Mouse (Mus musculus): ENCODE data around the gene Gm5591.
A peak's percentile ranks its signal among the peaks of the same experiment; 100 is the strongest.
"Not testable (repeated sequence)": the region's sequence is repeated elsewhere in the genome, so short reads cannot be mapped to it uniquely, and the experiment has no call there.

Gene Gm5591

DNA sequence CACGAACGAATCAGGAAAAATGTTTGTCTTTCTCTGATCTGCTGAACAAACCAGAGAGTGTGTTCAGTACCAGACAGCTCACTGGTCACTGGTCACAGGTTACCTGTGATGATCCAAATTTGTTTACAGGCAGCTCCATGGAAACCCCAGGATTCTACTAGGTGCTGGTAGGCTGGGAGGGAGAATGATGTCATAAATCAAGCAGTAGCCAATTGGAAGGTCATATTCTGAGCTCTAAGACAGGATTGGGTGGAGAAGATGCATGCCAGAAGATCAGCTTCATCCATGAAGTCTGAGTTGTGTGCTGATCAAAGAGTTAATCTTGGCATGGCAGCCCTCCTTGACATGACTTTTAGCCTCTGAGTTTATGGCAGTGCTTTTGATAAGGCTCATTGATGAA is at the start of gene Gm5591:
Gm5591 (minus strand) TSS at position 101 of the 400 bp plus-strand sequence.
- DNase-seq (ENCODE audit: low spot score in 2 of 2): not testable (repeated sequence)

GRCm38 (mm10) chr7:38488468-38488867 is 39.5 kb downstream of the Gm5591 start:
- peak in 1 of 2 experiments; percentile 15 for DNase-seq (ENCODE audit: low spot score in 2 of 2)

Measured in cerebellum, postnatal 4 days (tissue).